Mouse (Mus musculus) brain, embryonic 14.5 days (tissue): ENCODE results near the gene Svs1.

Experiments
- CTCF ChIP-seq: fragments of 200-500 bp; IDR thresholded peaks from 2 replicates; pipeline ENCODE4 v1.5.1; 2012; ENCODE audit warnings: inconsistent platforms, mild to moderate bottlenecking, moderate library complexity, borderline replicate concordance; ENCODE audit not compliant: insufficient read depth, insufficient read length; ENCODE audit errors: extremely low read depth
- POLR2A ChIP-seq: fragments of 200-500 bp; IDR thresholded peaks from 2 replicates; pipeline ENCODE4 v1.6.1; 2012; ENCODE audit warnings: mild to moderate bottlenecking, inconsistent platforms, borderline replicate concordance; ENCODE audit not compliant: poor library complexity, insufficient read depth, insufficient read length, severe bottlenecking; ENCODE audit errors: extremely low read depth

DNA sequence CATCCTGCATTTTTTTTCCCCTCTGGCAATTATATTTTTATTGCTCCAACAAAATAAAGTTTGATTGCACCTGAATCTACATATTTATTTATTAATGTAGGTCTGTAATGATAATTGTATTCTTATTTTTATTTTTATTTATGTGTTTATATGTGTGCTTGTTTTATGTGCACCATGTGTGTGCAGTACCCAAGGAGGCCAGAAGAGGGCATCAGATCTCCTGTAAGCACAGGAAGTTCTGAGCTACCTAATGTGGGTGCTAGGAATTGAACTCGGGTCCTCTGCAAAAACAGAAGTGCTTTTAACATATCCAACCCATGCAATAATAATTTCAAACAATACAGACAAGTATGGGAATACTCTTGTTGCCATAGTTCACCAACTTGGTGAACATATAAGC is 23.0 kb downstream of the Svs1 start:
- TF ChIP-seq CTCF (peak; percentile 17; the same call in 1 of the 2 replicates), POLR2A (no peak)
